Mouse (Mus musculus) C2C12 (cell line): ENCODE measurements around the gene Macrod1. TPM values are rescaled to one million over a fixed set of nuclear protein-coding genes. Genes with fewer than 3 reads are reported as not detected.

Experiments
- H3K27me3 ChIP-seq: one replicate; pipeline ENCODE4 v1.6.1; 2011; ENCODE audit not compliant: control insufficient read depth, insufficient read depth, insufficient read length
- H3K36me3 ChIP-seq: one replicate; pipeline ENCODE4 v1.6.1; 2011; ENCODE audit not compliant: control insufficient read depth, insufficient read depth
- H3K4me3 ChIP-seq: one replicate; pipeline ENCODE4 v1.5.1; 2011; ENCODE audit warnings: mild to moderate bottlenecking, control low read depth; ENCODE audit not compliant: poor library complexity, insufficient read depth, severe bottlenecking
- H3K79me2 ChIP-seq: one replicate; pipeline ENCODE4 v1.6.1; 2011; ENCODE audit not compliant: control insufficient read depth, insufficient read depth
- H3K79me3 ChIP-seq: one replicate; pipeline ENCODE4 v1.6.1; 2011; ENCODE audit warnings: low read depth, control low read depth
- H3ac ChIP-seq: one replicate; pipeline ENCODE3; 2011; ENCODE audit warnings: low read depth; ENCODE audit not compliant: control insufficient read depth, insufficient read length
- CEBPB ChIP-seq: IDR thresholded peaks from one replicate; pipeline ENCODE4 v1.6.1; 2011; ENCODE audit warnings: low read depth, mild to moderate bottlenecking, control low read depth, moderate library complexity
- CTCF ChIP-seq: IDR thresholded peaks from one replicate; pipeline ENCODE4 v1.5.1; 2011; ENCODE audit not compliant: control insufficient read depth, insufficient read depth, insufficient read length
- FOSL1 ChIP-seq: IDR thresholded peaks from one replicate; pipeline ENCODE4 v1.8.0; 2011; ENCODE audit warnings: mild to moderate bottlenecking, low read length; ENCODE audit not compliant: poor library complexity, insufficient read depth, severe bottlenecking
- MAX ChIP-seq: IDR thresholded peaks from one replicate; pipeline ENCODE4 v1.6.1; 2011; ENCODE audit warnings: mild to moderate bottlenecking, control low read depth
- MYOD1 ChIP-seq: IDR thresholded peaks from one replicate; pipeline ENCODE4 v1.6.1; 2011; ENCODE audit warnings: low read depth; ENCODE audit not compliant: control insufficient read depth, insufficient read length
- MYOG ChIP-seq: IDR thresholded peaks from one replicate; pipeline ENCODE4 v1.6.1; 2011; ENCODE audit not compliant: control insufficient read depth, insufficient read length; ENCODE audit errors: extremely low read depth
- USF1 ChIP-seq: IDR thresholded peaks from one replicate; pipeline ENCODE4 v1.6.1; 2011; ENCODE audit warnings: low read depth, mild to moderate bottlenecking, control low read depth, moderate library complexity
- polyA plus RNA-seq: library from polyadenylated mRNA; unstranded; fragments of >200 nt; fragmentation: generic; extraction: Trizol; gene quantifications from one replicate; pipeline ENCODE4 v1.2.1, GENCODE M21; 2012; ENCODE audit warnings: missing spikeins

The Macrod1 gene
- polyA plus RNA-seq, 1 experiment, result 8.3 TPM

GRCm38 (mm10) chr19:7103993-7104401, 47.4 kb downstream of the Macrod1 start:
- H3K36me3 ChIP-seq, result no peaks in the 10 kb centered on the region
- TF ChIP-seq CTCF (no peak), USF1 (no peak), CEBPB (no peak), MAX (no peak), FOSL1 (no peak), MYOD1 (no peak)
- H3ac ChIP-seq, result no peak overlapping the region
- no peaks in the 10 kb centered on the region for H3K27me3 ChIP-seq
- H3K79me2 ChIP-seq, result no peaks in the 10 kb centered on the region
- no peaks in the 10 kb centered on the region for H3K79me3 ChIP-seq
- no peak overlapping the region for H3K4me3 ChIP-seq

GRCm38 (mm10) chr19:7105544-7105943, 48.9 kb downstream of the Macrod1 start, which contains the start of gene Flrt1:
Gene Flrt1, minus strand, starts transcription at chr19:7105729.
- TF ChIP-seq MYOG (no peak), MAX (no peak), FOSL1 (no peak), USF1 (no peak), CTCF (no peak), MYOD1 (no peak), CEBPB (no peak)
- H3K4me3 ChIP-seq, result no peak within 1 kb of the TSS
- no peaks in the 10 kb centered on the region for H3K79me2 ChIP-seq
- no peaks in the 10 kb centered on the region for H3K36me3 ChIP-seq
- H3K27me3 ChIP-seq, result no peaks in the 10 kb centered on the region
- no peak within 1 kb of the TSS for H3ac ChIP-seq
- no peaks in the 10 kb centered on the region for H3K79me3 ChIP-seq

GRCm38 (mm10) chr19:7106566-7106965, 50.0 kb downstream of the Macrod1 start:
- no peak overlapping the region for H3K4me3 ChIP-seq
- H3K79me2 ChIP-seq, result no peaks in the 10 kb centered on the region
- no peaks in the 10 kb centered on the region for H3K36me3 ChIP-seq
- H3K79me3 ChIP-seq, result no peaks in the 10 kb centered on the region
- H3ac ChIP-seq, result no peak overlapping the region
- H3K27me3 ChIP-seq, result no peaks in the 10 kb centered on the region
- TF ChIP-seq FOSL1 (no peak), CEBPB (no peak), MYOG (no peak), MAX (no peak), CTCF (no peak), USF1 (no peak), MYOD1 (no peak)

GRCm38 (mm10) chr19:7107174-7107573, 50.6 kb downstream of the Macrod1 start:
- Histone ChIP-seq H3K79me3 (no peaks in the 10 kb centered on the region), H3K27me3 (no peaks in the 10 kb centered on the region), H3K79me2 (no peaks in the 10 kb centered on the region), H3ac (no peak overlapping the region), H3K36me3 (no peaks in the 10 kb centered on the region), H3K4me3 (no peak overlapping the region)
- TF ChIP-seq MAX (no peak), FOSL1 (no peak)

- no peaks in the 10 kb centered on the region for H3K27me3 ChIP-seq
- no peaks in the 10 kb centered on the region for H3K36me3 ChIP-seq
- TF ChIP-seq USF1, result no peak
- peak; percentile 29 for TF ChIP-seq CTCF
- no peak overlapping the region for H3ac ChIP-seq
- H3K4me3 ChIP-seq, result no peak overlapping the region
- H3K79me2 ChIP-seq, result no peaks in the 10 kb centered on the region
- H3K79me3 ChIP-seq, result no peaks in the 10 kb centered on the region
Measured at GRCm38 (mm10) chr19:7108114-7108905, 51.7 kb downstream of the Macrod1 start.

GRCm38 (mm10) chr19:7110097-7110496, 53.5 kb downstream of the Macrod1 start:
- Histone ChIP-seq H3K27me3 (no peaks in the 10 kb centered on the region), H3K4me3 (no peak overlapping the region)
- TF ChIP-seq CEBPB (no peak), MYOD1 (no peak), FOSL1 (no peak), CTCF (no peak), MAX (no peak), MYOG (no peak), USF1 (no peak)

More at GRCm38 (mm10) chr19:7110097-7110496, 53.5 kb downstream of the Macrod1 start:
- H3K79me2 ChIP-seq, result no peaks in the 10 kb centered on the region
- H3K36me3 ChIP-seq, result no peaks in the 10 kb centered on the region
- H3ac ChIP-seq, result no peak overlapping the region
- H3K79me3 ChIP-seq, result no peaks in the 10 kb centered on the region
